Mouse (Mus musculus) heart, embryonic 13.5 days (tissue): ENCODE data around the gene Calm5. TPM values are rescaled to one million over a fixed set of nuclear protein-coding genes. Genes with fewer than 3 reads are reported as not detected.
"Not testable (repeated sequence)": the region's sequence is repeated elsewhere in the genome, so short reads cannot be mapped to it uniquely, and the experiment has no call there.

Experiments used
- ATAC-seq: fragments of 200-750 bp; cut with Nextera tagmentation; 2 replicates; pipeline ENCODE4 v1.8.0; 2017; ENCODE audit warnings: moderate TSS enrichment; ENCODE audit not compliant: insufficient number of reproducible peaks, low FRiP score, low TSS enrichment; ENCODE audit errors: extremely low read depth
- H3K27ac ChIP-seq: fragments of 300-500 bp; sonication (generic); replicated peaks from 2 replicates; pipeline ENCODE4 v1.5.1; 2015; ENCODE audit warnings: moderate library complexity, mild to moderate bottlenecking, inconsistent platforms
- H3K27me3 ChIP-seq: fragments of 300-500 bp; sonication (generic); replicated peaks from 2 replicates; pipeline ENCODE4 v1.6.1; 2015; ENCODE audit warnings: mild to moderate bottlenecking, inconsistent platforms
- H3K36me3 ChIP-seq: fragments of 300-500 bp; sonication (generic); 2 replicates; pipeline ENCODE4 v1.6.1; 2015; ENCODE audit warnings: mild to moderate bottlenecking, inconsistent platforms
- H3K4me1 ChIP-seq: fragments of 300-500 bp; sonication (generic); 2 replicates; pipeline ENCODE4 v1.6.1; 2015; ENCODE audit warnings: inconsistent platforms
- H3K4me2 ChIP-seq: fragments of 300-500 bp; sonication (generic); 2 replicates; pipeline ENCODE4 v1.6.1; 2015; ENCODE audit warnings: inconsistent platforms, mild to moderate bottlenecking, moderate library complexity
- H3K4me3 ChIP-seq: fragments of 300-500 bp; sonication (generic); 2 replicates; pipeline ENCODE4 v1.5.1; 2015; ENCODE audit warnings: moderate library complexity, mild to moderate bottlenecking, inconsistent platforms
- H3K9ac ChIP-seq: fragments of 300-500 bp; sonication (generic); 2 replicates; pipeline ENCODE4 v1.6.1; 2015; ENCODE audit warnings: inconsistent platforms, mild to moderate bottlenecking, moderate library complexity
- H3K9me3 ChIP-seq: fragments of 300-500 bp; sonication (generic); 2 replicates; pipeline ENCODE4 v1.6.1; 2016; ENCODE audit warnings: inconsistent platforms
- whole genome bisulfite sequencing: fragments of 180-500 bp; shearing (Covaris S2); methylation state at CpG from one replicate; pipeline ENCODE4 v1.1.7; 2015; ENCODE audit warnings: mixed read lengths; 5-methylcytosine and 5-hydroxymethylcytosine counted together
- polyA plus RNA-seq: library from polyadenylated mRNA; unstranded; fragments of >200 nt; fragmentation: Nextera tagmentation; extraction: Ambion mirVana; gene quantifications from 2 replicates; pipeline ENCODE4 v1.2.1, GENCODE M21; 2015

The Calm5 gene
- not detected in 2 replicates for polyA plus RNA-seq

DNA sequence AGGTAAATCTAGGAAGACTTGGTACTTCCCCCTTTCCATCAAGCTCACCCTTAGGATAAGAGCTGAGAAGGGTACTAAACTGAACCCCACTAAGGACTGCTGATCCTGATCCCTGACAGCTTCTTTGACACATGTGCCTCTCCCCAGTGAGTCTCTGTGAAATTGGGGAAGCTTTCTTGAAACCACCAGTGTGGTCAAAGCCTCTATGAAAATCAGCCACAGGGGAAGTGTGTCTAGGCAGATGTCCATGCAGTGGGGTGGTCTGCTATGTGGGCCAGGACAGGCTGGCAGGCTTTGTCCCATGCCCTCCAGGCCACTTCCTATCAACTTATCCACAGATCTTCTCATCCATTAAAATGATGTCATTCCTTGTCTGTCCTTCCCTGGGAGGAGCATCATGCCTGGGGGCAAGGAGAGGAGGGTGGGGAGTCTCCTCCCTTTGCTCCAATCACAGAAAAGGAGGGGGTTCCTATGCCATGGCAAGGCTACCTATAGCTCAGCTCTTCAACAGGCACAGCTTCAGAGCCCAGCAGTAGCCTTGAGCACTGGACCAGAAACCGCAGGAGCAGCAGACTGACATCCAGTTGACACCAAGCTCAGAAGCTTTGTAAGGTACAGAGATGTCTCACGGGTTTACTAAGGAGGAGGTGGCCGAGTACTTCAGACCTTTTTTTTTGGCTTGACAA, at the start of gene Calm5:
Calm5 (plus strand) TSS at position 526 of the 686 bp plus-strand sequence.
- not testable (repeated sequence) for ATAC-seq, H3K9ac ChIP-seq, H3K27ac ChIP-seq, H3K9me3 ChIP-seq, H3K36me3 ChIP-seq, H3K4me2 ChIP-seq, H3K4me3 ChIP-seq, H3K27me3 ChIP-seq, H3K4me1 ChIP-seq
- WGBS: 69% methylated on average over 3 of the region's 3 CpGs

DNA sequence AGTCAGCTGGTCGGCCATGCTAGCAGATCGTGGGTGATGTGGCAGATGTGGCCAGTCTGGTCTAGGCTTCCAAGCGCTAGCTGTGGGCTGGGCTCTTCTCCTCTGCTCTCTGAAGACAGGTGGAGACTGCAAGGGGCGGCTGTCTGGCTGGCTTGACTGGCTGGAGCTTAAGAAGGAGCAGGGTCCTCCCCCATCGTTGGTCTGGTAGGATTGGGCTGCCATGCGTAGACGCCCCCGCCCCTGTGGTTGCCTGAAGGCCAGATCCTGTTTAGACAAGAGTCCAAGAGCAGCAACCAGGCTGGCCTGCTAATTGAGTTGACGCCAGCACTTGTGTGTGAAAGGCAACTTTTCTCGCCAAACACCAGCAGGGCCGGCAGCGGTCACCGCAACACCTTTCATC, 49.8 kb upstream of the Calm5 start, which contains the start of gene Calml3:
Calml3 (minus strand) TSS at position 131 of the 400 bp plus-strand sequence.
- no peak within 1 kb of the TSS for H3K4me2 ChIP-seq
- no peak within 1 kb of the TSS for H3K27ac ChIP-seq
- H3K27me3 ChIP-seq: no peaks in the 10 kb centered on the region
- no peak for ATAC-seq
- H3K9ac ChIP-seq: no peak within 1 kb of the TSS
- H3K36me3 ChIP-seq: no peaks in the 10 kb centered on the region
- 83% methylated on average over 13 of the region's 13 CpGs for WGBS
- H3K4me1 ChIP-seq: peaks cover 26% of the 10 kb centered on the region
- no peaks in the 10 kb centered on the region for H3K9me3 ChIP-seq
- H3K4me3 ChIP-seq: no peak within 1 kb of the TSS

DNA sequence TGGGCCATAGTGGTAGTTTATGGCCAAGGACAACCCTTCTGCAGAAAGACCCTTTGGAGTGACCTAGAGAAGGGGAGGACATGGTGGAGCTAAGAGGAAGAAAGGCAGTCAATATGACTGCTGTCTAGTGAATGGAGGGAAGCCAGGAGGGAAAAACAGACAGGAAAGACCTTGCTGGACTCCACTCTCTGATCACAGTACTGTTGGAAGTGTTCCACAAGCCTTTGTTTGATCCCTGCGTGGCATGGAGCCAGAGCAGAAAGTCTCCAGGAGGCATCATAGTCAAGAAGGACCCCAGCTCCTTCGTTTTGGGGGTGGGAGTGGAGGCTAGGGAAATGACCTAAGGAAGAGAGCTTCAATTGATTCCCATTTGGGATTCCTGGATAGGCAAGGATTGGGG, 48.8 kb upstream of the Calm5 start:
- H3K27me3 ChIP-seq: no peaks in the 10 kb centered on the region
- H3K36me3 ChIP-seq: no peaks in the 10 kb centered on the region
- H3K4me3 ChIP-seq: no peak overlapping the region
- no peak overlapping the region for H3K9ac ChIP-seq
- 49% methylated on average over 2 of the region's 2 CpGs for WGBS
- H3K4me1 ChIP-seq: peaks cover 17% of the 10 kb centered on the region
- no peak overlapping the region for H3K4me2 ChIP-seq
- ATAC-seq: no peak
- H3K9me3 ChIP-seq: no peaks in the 10 kb centered on the region
- no peak overlapping the region; the same call in 1 of the 2 replicates for H3K27ac ChIP-seq

DNA sequence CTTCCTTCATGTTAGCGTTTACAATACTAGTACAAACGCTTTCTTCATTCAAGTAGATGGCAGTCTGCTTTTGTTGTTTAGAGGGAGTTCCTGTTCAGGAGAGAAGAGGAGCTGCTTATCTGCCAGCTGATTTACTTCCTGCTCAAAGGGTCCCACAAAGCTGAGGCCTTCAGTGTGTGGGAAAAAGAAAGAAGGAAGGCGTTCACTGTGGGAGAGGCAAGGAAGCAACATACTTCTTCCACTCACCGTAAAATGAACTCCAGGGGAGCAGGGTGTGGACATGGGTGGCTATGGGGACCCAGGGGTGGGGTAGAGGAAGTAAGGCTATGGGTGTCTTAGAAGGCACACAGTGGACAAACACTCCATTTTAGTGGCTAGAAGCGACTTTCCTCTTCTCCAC, 48.3 kb upstream of the Calm5 start:
- H3K27me3 ChIP-seq: no peaks in the 10 kb centered on the region
- H3K9me3 ChIP-seq: no peaks in the 10 kb centered on the region
- no peak for ATAC-seq
- no peak overlapping the region for H3K9ac ChIP-seq
- 57% methylated on average over 5 of the region's 5 CpGs for WGBS
- H3K4me3 ChIP-seq: no peak overlapping the region
- H3K36me3 ChIP-seq: no peaks in the 10 kb centered on the region
- H3K4me1 ChIP-seq: peaks cover 16% of the 10 kb centered on the region
- no peak overlapping the region for H3K4me2 ChIP-seq
- peak overlapping the region; percentile 50; the same call in 1 of the 2 replicates for H3K27ac ChIP-seq

DNA sequence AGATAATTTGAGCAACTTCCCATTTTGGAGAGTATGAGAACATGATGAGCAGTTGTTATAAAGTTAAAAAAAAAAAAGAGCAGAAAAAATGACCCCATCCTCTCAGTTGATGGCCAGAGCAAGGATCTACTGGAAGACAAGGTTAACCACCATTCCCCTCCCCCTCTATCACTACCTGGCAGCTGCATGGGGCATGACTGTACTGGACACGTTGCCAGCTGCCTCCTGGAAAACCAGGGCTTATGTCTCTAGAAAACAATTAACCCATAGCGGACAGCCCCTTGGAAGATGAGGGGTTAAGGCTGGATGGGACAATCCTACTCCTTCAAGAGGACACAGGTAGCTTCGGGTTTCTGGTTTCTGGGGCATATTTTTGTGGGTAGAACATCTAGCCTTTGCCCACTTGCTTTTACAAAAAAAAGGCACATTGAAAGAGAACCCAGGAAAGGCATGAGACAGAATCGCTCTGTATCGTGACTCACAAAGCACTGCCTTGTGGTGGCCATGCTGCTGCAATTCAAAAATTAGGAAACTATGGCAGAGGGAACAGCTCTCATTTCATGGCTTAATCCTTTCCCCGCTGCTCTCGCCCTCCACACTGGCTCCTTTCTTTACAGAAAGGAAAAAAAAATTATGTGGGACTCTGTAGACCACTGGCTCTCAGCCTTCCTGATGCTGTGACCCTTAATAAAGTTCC, 46.7 kb upstream of the Calm5 start:
- ATAC-seq: no peak

DNA sequence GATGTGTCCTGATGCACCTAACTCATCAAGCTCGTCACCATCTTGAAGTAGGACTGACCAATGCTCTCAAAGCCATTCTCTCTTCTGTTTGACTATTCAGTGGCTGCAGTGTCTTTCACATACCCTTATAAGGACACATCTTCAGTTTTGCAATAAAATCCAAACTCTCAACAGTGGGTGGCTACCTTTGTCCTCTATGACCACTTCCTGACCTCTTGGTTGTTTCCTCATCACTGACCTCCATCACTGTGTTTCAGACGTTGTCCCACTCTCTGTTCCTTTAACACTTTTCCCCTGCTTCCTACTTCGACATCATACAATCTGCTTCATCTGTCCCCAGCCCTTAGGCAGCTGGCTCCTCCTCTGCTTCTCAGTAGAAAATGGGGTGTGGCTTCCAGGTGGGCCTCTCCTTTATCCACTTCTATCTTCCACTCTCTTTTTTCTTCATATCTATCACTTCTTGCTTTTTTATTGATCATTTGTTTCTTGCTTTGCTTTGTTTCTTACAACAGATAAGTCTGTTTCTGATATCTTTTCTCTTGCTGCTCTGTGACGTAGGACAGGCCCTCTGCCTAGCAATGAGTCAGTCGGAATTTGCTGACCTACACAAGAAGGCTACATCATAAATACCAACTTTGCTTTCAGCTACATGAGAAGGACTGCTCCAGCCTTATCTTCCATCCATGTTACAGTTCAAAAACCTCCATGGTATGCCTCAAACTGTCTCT, 35.8 kb upstream of the Calm5 start:
- WGBS: 51% methylated on average over 5 of the region's 5 CpGs
- no peaks in the 10 kb centered on the region for H3K27me3 ChIP-seq

More for the DNA sequence above, 46.7 kb upstream of the Calm5 start:
- no peak overlapping the region for H3K4me2 ChIP-seq
- H3K4me3 ChIP-seq: no peak overlapping the region
- no peaks in the 10 kb centered on the region for H3K9me3 ChIP-seq
- 74% methylated on average over 7 of the region's 7 CpGs for WGBS
- no peaks in the 10 kb centered on the region for H3K27me3 ChIP-seq
- H3K36me3 ChIP-seq: no peaks in the 10 kb centered on the region
- H3K9ac ChIP-seq: no peak overlapping the region
- H3K27ac ChIP-seq: no peak overlapping the region
- peaks cover 10% of the 10 kb centered on the region for H3K4me1 ChIP-seq

DNA sequence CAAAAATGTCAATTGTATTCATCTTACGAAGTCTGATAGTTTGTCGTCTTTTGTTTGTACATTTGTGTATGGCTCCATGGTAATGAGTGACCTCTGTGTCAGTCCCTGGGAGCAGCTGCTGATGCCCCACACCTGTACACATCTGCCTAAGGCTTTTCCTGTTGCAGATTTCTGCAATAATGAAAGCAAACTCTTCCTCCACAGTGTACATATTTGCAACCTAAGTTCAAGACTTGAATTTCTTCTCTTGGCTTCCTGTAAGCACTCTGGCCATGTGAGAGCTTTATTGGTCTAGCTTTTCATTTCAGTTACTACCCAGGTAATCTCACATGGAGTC, 35.3 kb upstream of the Calm5 start:
- no peak for ATAC-seq
- no peaks in the 10 kb centered on the region for H3K36me3 ChIP-seq
- H3K9me3 ChIP-seq: no peaks in the 10 kb centered on the region
- H3K27ac ChIP-seq: no peak overlapping the region
- no peak overlapping the region for H3K9ac ChIP-seq
- no peak overlapping the region for H3K4me3 ChIP-seq
- no peaks in the 10 kb centered on the region for H3K4me1 ChIP-seq
- 65% methylated on average over 2 of the region's 2 CpGs for WGBS
- no peak overlapping the region for H3K4me2 ChIP-seq
- H3K27me3 ChIP-seq: no peaks in the 10 kb centered on the region

More for the DNA sequence above, 35.8 kb upstream of the Calm5 start:
- Histone ChIP-seq H3K4me2 (no peak overlapping the region), H3K36me3 (no peaks in the 10 kb centered on the region), H3K4me1 (no peaks in the 10 kb centered on the region), H3K4me3 (no peak overlapping the region), H3K9ac (no peak overlapping the region), H3K9me3 (no peaks in the 10 kb centered on the region), H3K27ac (no peak overlapping the region)
- ATAC-seq: no peak

DNA sequence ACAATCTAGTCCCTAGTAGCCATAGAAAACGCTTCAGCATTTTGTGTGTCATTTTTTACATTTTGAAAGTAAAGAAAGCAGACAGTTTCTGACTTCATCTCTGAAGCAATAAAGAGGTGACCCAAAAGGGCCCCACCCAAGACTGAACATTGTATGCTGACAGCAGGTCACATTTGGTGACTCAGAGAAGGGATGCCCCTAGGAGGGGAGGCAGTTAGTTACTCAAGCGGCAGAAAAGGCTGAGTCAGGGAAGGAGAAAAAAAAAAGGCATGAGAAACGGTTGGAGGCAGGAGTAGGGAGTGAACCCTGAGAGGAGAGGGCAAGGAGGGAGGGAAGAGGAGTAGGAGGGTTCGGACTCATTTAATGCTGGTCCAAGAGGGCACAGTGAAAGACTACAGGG, 31.9 kb upstream of the Calm5 start:
- Histone ChIP-seq H3K27me3 (no peaks in the 10 kb centered on the region), H3K27ac (no peak overlapping the region), H3K9ac (no peak overlapping the region), H3K4me3 (no peak overlapping the region), H3K9me3 (no peaks in the 10 kb centered on the region), H3K4me1 (no peaks in the 10 kb centered on the region), H3K36me3 (no peaks in the 10 kb centered on the region), H3K4me2 (no peak overlapping the region)
- ATAC-seq: no peak
- WGBS: 63% methylated on average over 4 of the region's 4 CpGs

- H3K27ac ChIP-seq: no peak overlapping the region
- no peaks in the 10 kb centered on the region for H3K9me3 ChIP-seq
- ATAC-seq: no peak
- H3K4me3 ChIP-seq: no peak overlapping the region
- H3K4me2 ChIP-seq: no peak overlapping the region
- H3K4me1 ChIP-seq: no peaks in the 10 kb centered on the region
- H3K27me3 ChIP-seq: no peaks in the 10 kb centered on the region
- no peak overlapping the region for H3K9ac ChIP-seq
- no peaks in the 10 kb centered on the region for H3K36me3 ChIP-seq
Measured at GRCm38 (mm10) chr13:3825726-3826125, 28.2 kb upstream of the Calm5 start.

- Histone ChIP-seq H3K4me1 (no peaks in the 10 kb centered on the region), H3K4me2 (no peak overlapping the region), H3K27me3 (no peaks in the 10 kb centered on the region), H3K36me3 (no peaks in the 10 kb centered on the region), H3K9me3 (no peaks in the 10 kb centered on the region), H3K27ac (no peak overlapping the region), H3K9ac (no peak overlapping the region), H3K4me3 (no peak overlapping the region)
- ATAC-seq: no peak
- WGBS: 64% methylated on average over 5 of the region's 5 CpGs
Measured at GRCm38 (mm10) chr13:3831546-3831945, 22.4 kb upstream of the Calm5 start.

- Histone ChIP-seq H3K9me3 (no peaks in the 10 kb centered on the region), H3K4me2 (no peak overlapping the region), H3K4me1 (no peaks in the 10 kb centered on the region), H3K27ac (no peak overlapping the region), H3K36me3 (no peaks in the 10 kb centered on the region), H3K4me3 (no peak overlapping the region), H3K27me3 (no peaks in the 10 kb centered on the region), H3K9ac (no peak overlapping the region)
- 42% methylated on average over 1 of the region's 1 CpGs for WGBS
- no peak for ATAC-seq
Measured at GRCm38 (mm10) chr13:3831994-3832393, 22.0 kb upstream of the Calm5 start.
